ENCODE assay signal across 8 mouse cellular contexts in genomic region chr6:124932314-124932695, GRCm38 (mm10). TPM values are rescaled to one million over a fixed set of nuclear protein-coding genes. Genes with fewer than 3 reads are reported as not detected.
DNase-seq lines count a peak whose midpoint lies in the region; ATAC-seq and TF ChIP-seq lines count a peak whose summit lies in the region.

No protein-coding gene starts in this region.

- H3K27ac ChIP-seq in kidney, embryonic 14.5 days (ENCODE audit: low read depth, low read length): peak overlapping the region; percentile 97
- peak overlapping the region; percentile 95 for H3K27ac ChIP-seq in forebrain, postnatal 0 days (ENCODE audit: low read depth, low read length)
- peak overlapping the region; percentile 96 for H3K27ac ChIP-seq in midbrain, embryonic 12.5 days (replicated peaks)

- no peaks in the 10 kb centered on the region for H3K9me3 ChIP-seq in kidney, embryonic 14.5 days (ENCODE audit: control insufficient read depth, low read length)
- H3K9me3 ChIP-seq in forebrain, postnatal 0 days (ENCODE audit: low read length): no peaks in the 10 kb centered on the region
- H3K9me3 ChIP-seq in midbrain, embryonic 12.5 days: no peaks in the 10 kb centered on the region

- H3K9ac ChIP-seq in kidney, embryonic 14.5 days (ENCODE audit: low read depth, low read length): peak overlapping the region; percentile 95
- peak overlapping the region; percentile 98 for H3K9ac ChIP-seq in forebrain, postnatal 0 days
- peak overlapping the region; percentile 98 for H3K9ac ChIP-seq in midbrain, embryonic 12.5 days (replicated peaks)

- 35% methylated on average over 12 of the region's 12 CpGs for WGBS in kidney, embryonic 14.5 days
- 43% methylated on average over 12 of the region's 12 CpGs for WGBS in forebrain, postnatal 0 days
- WGBS in midbrain, embryonic 12.5 days: 46% methylated on average over 12 of the region's 12 CpGs

- DNase-seq in kidney, adult 18-20 months: no peak
- DNase-seq in brain, adult 2 months (ENCODE audit: low read depth, low spot score): peak; percentile 20
- no peak for DNase-seq in forebrain, postnatal 0 days
- no peak for DNase-seq in spleen, adult 12 weeks (ENCODE audit: low spot score)
- no peak for DNase-seq in urinary bladder, postnatal 14 days (ENCODE audit: low spot score)
- no peak for DNase-seq in urinary bladder, adult 2 months (ENCODE audit: low spot score)

- H3K36me3 ChIP-seq in kidney, embryonic 14.5 days (ENCODE audit: control insufficient read depth, insufficient read depth, low read length): peaks cover 40% of the 10 kb centered on the region
- peaks cover 35% of the 10 kb centered on the region for H3K36me3 ChIP-seq in forebrain, postnatal 0 days (ENCODE audit: insufficient read depth)
- H3K36me3 ChIP-seq in midbrain, embryonic 12.5 days: peaks cover 45% of the 10 kb centered on the region

- H3K27me3 ChIP-seq in kidney, embryonic 14.5 days (ENCODE audit: control insufficient read depth, insufficient read depth, low read length): no peaks in the 10 kb centered on the region
- no peaks in the 10 kb centered on the region for H3K27me3 ChIP-seq in forebrain, postnatal 0 days (ENCODE audit: insufficient read depth, low read length)
- no peaks in the 10 kb centered on the region for H3K27me3 ChIP-seq in midbrain, embryonic 12.5 days

- peak overlapping the region; percentile 82 for H3K4me2 ChIP-seq in kidney, embryonic 14.5 days (replicated peaks; ENCODE audit: low read depth, low read length)
- H3K4me2 ChIP-seq in forebrain, postnatal 0 days (ENCODE audit: low read depth): peak overlapping the region; percentile 76
- H3K4me2 ChIP-seq in midbrain, embryonic 12.5 days (replicated peaks): peak overlapping the region; percentile 91

- no peak for ATAC-seq in kidney, embryonic 14.5 days (ENCODE audit: low FRiP score, low TSS enrichment)
- no peak for ATAC-seq in forebrain, postnatal 0 days
- no peak for ATAC-seq in midbrain, embryonic 12.5 days (ENCODE audit: low FRiP score, low read depth)

- peak overlapping the region; percentile 93 for H3K4me3 ChIP-seq in kidney, embryonic 14.5 days (ENCODE audit: low read length)
- H3K4me3 ChIP-seq in forebrain, postnatal 0 days (ENCODE audit: low read depth, low read length): peak overlapping the region; percentile 97
- peak overlapping the region; percentile 95 for H3K4me3 ChIP-seq in midbrain, embryonic 12.5 days

- peaks cover 21% of the 10 kb centered on the region; the same call in 1 of the 2 replicates for H3K4me1 ChIP-seq in kidney, embryonic 14.5 days (ENCODE audit: control insufficient read depth, insufficient read depth, low read length)
- H3K4me1 ChIP-seq in forebrain, postnatal 0 days (ENCODE audit: insufficient read depth): peaks cover 11% of the 10 kb centered on the region
- peaks cover 17% of the 10 kb centered on the region for H3K4me1 ChIP-seq in midbrain, embryonic 12.5 days

- no peak for TF ChIP-seq CTCF in forebrain, postnatal 0 days (IDR thresholded peaks at IDR 0.05; ENCODE audit: low read depth)

RNA-seq across cellular contexts. Expression of gene Mlf2, which starts 1.1 kb away (rescaled TPM):
- polyA plus RNA-seq in kidney, embryonic 14.5 days (2014; fragmentation: Nextera tagmentation; extraction: Ambion mirVana): 396 and 402 TPM in 2 replicates
- 432 and 471 TPM in 2 replicates for total RNA-seq in forebrain, postnatal 0 days (2014; rRNA removed)
- 665 and 718 TPM in 2 replicates for polyA plus RNA-seq in forebrain, postnatal 0 days (2015; fragmentation: Nextera tagmentation; extraction: Ambion mirVana)
- polyA plus RNA-seq in midbrain, embryonic 12.5 days (2016; fragmentation: Nextera tagmentation; extraction: Ambion mirVana): 452 and 459 TPM in 2 replicates
- polyA plus RNA-seq in urinary bladder, adult 2 months (2012; rRNA removed): 273 and 291 TPM in 2 replicates

RNA-seq across cellular contexts. Expression of gene Ptms, which starts 12.4 kb away (rescaled TPM):
- 219 and 295 TPM in 2 replicates for polyA plus RNA-seq in kidney, embryonic 14.5 days (2014; fragmentation: Nextera tagmentation; extraction: Ambion mirVana)
- total RNA-seq in forebrain, postnatal 0 days (2014; rRNA removed): 722 and 784 TPM in 2 replicates
- 1,090 and 1,099 TPM in 2 replicates for polyA plus RNA-seq in forebrain, postnatal 0 days (2015; fragmentation: Nextera tagmentation; extraction: Ambion mirVana)
- 525 and 672 TPM in 2 replicates for polyA plus RNA-seq in midbrain, embryonic 12.5 days (2016; fragmentation: Nextera tagmentation; extraction: Ambion mirVana)
- polyA plus RNA-seq in urinary bladder, adult 2 months (2012; rRNA removed): 807 and 1,011 TPM in 2 replicates

RNA-seq across cellular contexts. Expression of gene Lag3, which starts 20.8 kb away (rescaled TPM):
- 1.6 and 1.7 TPM in 2 replicates for polyA plus RNA-seq in kidney, embryonic 14.5 days (2014; fragmentation: Nextera tagmentation; extraction: Ambion mirVana)
- 1.9 and 2.4 TPM in 2 replicates for total RNA-seq in forebrain, postnatal 0 days (2014; rRNA removed)
- polyA plus RNA-seq in forebrain, postnatal 0 days (2015; fragmentation: Nextera tagmentation; extraction: Ambion mirVana): 2.6 and 3.9 TPM in 2 replicates
- polyA plus RNA-seq in midbrain, embryonic 12.5 days (2016; fragmentation: Nextera tagmentation; extraction: Ambion mirVana): 1.9 and 3.1 TPM in 2 replicates
- 1.3 and 1.9 TPM in 2 replicates for polyA plus RNA-seq in urinary bladder, adult 2 months (2012; rRNA removed)

RNA-seq across cellular contexts. Expression of gene Cops7a, which starts 33.0 kb away (rescaled TPM):
- polyA plus RNA-seq in kidney, embryonic 14.5 days (2014; fragmentation: Nextera tagmentation; extraction: Ambion mirVana): 144 and 162 TPM in 2 replicates
- total RNA-seq in forebrain, postnatal 0 days (2014; rRNA removed): 82.4 and 117 TPM in 2 replicates
- 87.8 and 93.0 TPM in 2 replicates for polyA plus RNA-seq in forebrain, postnatal 0 days (2015; fragmentation: Nextera tagmentation; extraction: Ambion mirVana)
- 100 and 105 TPM in 2 replicates for polyA plus RNA-seq in midbrain, embryonic 12.5 days (2016; fragmentation: Nextera tagmentation; extraction: Ambion mirVana)
- 162 and 183 TPM in 2 replicates for polyA plus RNA-seq in urinary bladder, adult 2 months (2012; rRNA removed)

RNA-seq across cellular contexts. Expression of gene Cd4, which starts 44.3 kb away (rescaled TPM):
- 0.16 TPM in 1 of 2 replicates, not detected in the other for polyA plus RNA-seq in kidney, embryonic 14.5 days (2014; fragmentation: Nextera tagmentation; extraction: Ambion mirVana)
- total RNA-seq in forebrain, postnatal 0 days (2014; rRNA removed): 0.57 and 0.69 TPM in 2 replicates
- 0.25 and 0.72 TPM in 2 replicates for polyA plus RNA-seq in forebrain, postnatal 0 days (2015; fragmentation: Nextera tagmentation; extraction: Ambion mirVana)
- 0.20 TPM in 1 of 2 replicates, not detected in the other for polyA plus RNA-seq in midbrain, embryonic 12.5 days (2016; fragmentation: Nextera tagmentation; extraction: Ambion mirVana)
- polyA plus RNA-seq in urinary bladder, adult 2 months (2012; rRNA removed): 1.3 and 2.1 TPM in 2 replicates
